Mouse (Mus musculus) intestine, postnatal 0 days (tissue): ENCODE results near the gene Hsd17b12. TPM values are rescaled to one million over a fixed set of nuclear protein-coding genes. Genes with fewer than 3 reads are reported as not detected.

Experiments used
- ATAC-seq: fragments of 200-750 bp; cut with Nextera tagmentation; 2 replicates; pipeline ENCODE4 v1.8.0; 2017; ENCODE audit warnings: mild to moderate bottlenecking, moderate TSS enrichment, moderate library complexity
- H3K27ac ChIP-seq: fragments of 300-500 bp; sonication (generic); 2 replicates; pipeline ENCODE4 v1.5.1; 2014; ENCODE audit warnings: mild to moderate bottlenecking, low read depth, low read length, moderate library complexity
- H3K27me3 ChIP-seq: fragments of 300-500 bp; sonication (generic); replicated peaks from 2 replicates; pipeline ENCODE4 v1.6.1; 2014; ENCODE audit warnings: low read length, mixed read lengths; ENCODE audit not compliant: control insufficient read depth, insufficient read depth
- H3K36me3 ChIP-seq: fragments of 300-500 bp; sonication (generic); 2 replicates; pipeline ENCODE4 v1.6.1; 2014; ENCODE audit warnings: mild to moderate bottlenecking, moderate library complexity; ENCODE audit not compliant: control insufficient read depth, insufficient read depth
- H3K4me1 ChIP-seq: fragments of 300-500 bp; sonication (generic); replicated peaks from 2 replicates; pipeline ENCODE4 v1.6.1; 2014; ENCODE audit warnings: antibody characterized with exemption, low read length, mixed read lengths; ENCODE audit not compliant: control insufficient read depth, insufficient read depth
- H3K4me2 ChIP-seq: fragments of 300-500 bp; sonication (generic); replicated peaks from 2 replicates; pipeline ENCODE4 v1.6.1; 2014; ENCODE audit warnings: low read depth, mild to moderate bottlenecking, moderate library complexity
- H3K4me3 ChIP-seq: fragments of 300-500 bp; sonication (generic); 2 replicates; pipeline ENCODE4 v1.5.1; 2014; ENCODE audit warnings: low read depth, low read length
- H3K9ac ChIP-seq: fragments of 300-500 bp; sonication (generic); 2 replicates; pipeline ENCODE4 v1.6.1; 2014; ENCODE audit warnings: mild to moderate bottlenecking, low read depth, low read length
- H3K9me3 ChIP-seq: fragments of 300-500 bp; sonication (generic); 2 replicates; pipeline ENCODE4 v1.6.1; 2016; ENCODE audit warnings: mixed run types; ENCODE audit not compliant: control insufficient read depth
- CTCF ChIP-seq: sonication (generic); IDR thresholded peaks from 2 replicates; pipeline ENCODE4 v1.5.1; 2016; ENCODE audit warnings: low read depth, mild to moderate bottlenecking, control low read depth, antibody characterized with exemption, moderate library complexity
- WGBS: fragments of 180-500 bp; shearing (Covaris S2); extraction: QIAGEN DNeasy Blood & Tissue Kit; methylation state at CpG from one replicate; pipeline ENCODE4 v1.1.7; 2014; 5-methylcytosine and 5-hydroxymethylcytosine counted together
- polyA plus RNA-seq: library from polyadenylated mRNA; unstranded; fragments of >200 nt; fragmentation: Nextera tagmentation; extraction: Ambion mirVana; gene quantifications from 2 replicates; pipeline ENCODE4 v1.2.1, GENCODE M21; 2015

Hsd17b12 gene
- polyA plus RNA-seq, 1 experiment from 2014 or later: 95.4 TPM

- no peak for ATAC-seq
- Histone ChIP-seq H3K4me3 (no peak overlapping the region), H3K4me1 (no peaks in the 10 kb centered on the region), H3K9ac (no peak overlapping the region), H3K4me2 (no peak overlapping the region), H3K36me3 (peaks cover 61% of the 10 kb centered on the region), H3K27me3 (no peaks in the 10 kb centered on the region), H3K27ac (no peak overlapping the region), H3K9me3 (no peaks in the 10 kb centered on the region)
- 1% methylated on average over 2 of the region's 2 CpGs for WGBS
- peak; percentile 96 for TF ChIP-seq CTCF
Observed at GRCm38 (mm10) chr2:94002331-94002730, 155.4 kb downstream of the Hsd17b12 start.

DNA sequence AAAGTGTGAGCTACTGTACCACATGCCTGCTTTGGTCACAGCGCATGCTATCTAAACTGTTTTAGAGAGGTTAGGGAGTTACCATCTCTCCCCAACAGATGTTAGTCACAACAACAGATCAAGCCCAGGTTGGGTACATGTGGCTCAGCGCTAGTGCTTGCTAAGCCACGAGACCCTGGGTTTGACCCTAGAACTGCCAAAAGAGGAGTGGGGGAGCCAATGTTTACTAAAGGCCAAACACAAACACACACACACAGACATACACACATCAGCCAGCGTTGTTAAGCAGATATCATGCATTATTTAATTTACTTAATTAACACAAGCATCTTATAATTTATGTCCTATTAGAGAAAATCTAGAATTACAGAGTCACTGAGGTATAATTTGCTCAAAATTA is 155.8 kb downstream of the Hsd17b12 start:
- no peaks in the 10 kb centered on the region for H3K4me1 ChIP-seq
- H3K4me3 ChIP-seq: no peak overlapping the region
- H3K9me3 ChIP-seq: no peaks in the 10 kb centered on the region
- H3K9ac ChIP-seq: no peak overlapping the region
- TF ChIP-seq CTCF: no peak
- H3K27ac ChIP-seq: no peak overlapping the region
- ATAC-seq: no peak
- WGBS: 72% methylated on average over 4 of the region's 4 CpGs
- H3K36me3 ChIP-seq: peaks cover 66% of the 10 kb centered on the region
- H3K27me3 ChIP-seq: no peaks in the 10 kb centered on the region
- H3K4me2 ChIP-seq: no peak overlapping the region

DNA sequence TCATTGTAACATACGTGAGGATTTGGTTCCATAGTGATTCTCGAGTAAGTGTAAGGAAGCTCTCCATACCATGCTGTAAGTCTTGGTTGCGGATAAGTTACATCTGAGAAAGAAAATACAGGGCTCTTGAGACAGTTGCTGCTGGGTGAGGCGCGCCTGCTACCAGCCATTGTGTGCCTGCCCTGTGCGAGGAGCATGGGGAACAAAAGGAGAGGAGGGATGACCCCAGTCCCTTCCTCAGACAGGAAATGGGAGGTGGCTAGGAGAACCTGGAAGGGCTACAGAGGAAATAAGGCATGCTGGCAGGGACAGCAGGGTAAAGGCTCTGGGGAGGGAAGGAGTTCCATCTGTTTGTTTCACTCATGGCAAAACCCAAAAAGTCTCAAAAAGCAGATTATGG is 156.4 kb downstream of the Hsd17b12 start:
- H3K4me2 ChIP-seq: no peak overlapping the region
- H3K36me3 ChIP-seq: peaks cover 65% of the 10 kb centered on the region
- WGBS: 84% methylated on average over 6 of the region's 6 CpGs
- H3K27me3 ChIP-seq: no peaks in the 10 kb centered on the region
- ATAC-seq: no peak
- no peak overlapping the region for H3K27ac ChIP-seq
- H3K4me1 ChIP-seq: no peaks in the 10 kb centered on the region
- TF ChIP-seq CTCF: no peak
- no peaks in the 10 kb centered on the region for H3K9me3 ChIP-seq
- no peak overlapping the region for H3K4me3 ChIP-seq
- no peak overlapping the region for H3K9ac ChIP-seq

DNA sequence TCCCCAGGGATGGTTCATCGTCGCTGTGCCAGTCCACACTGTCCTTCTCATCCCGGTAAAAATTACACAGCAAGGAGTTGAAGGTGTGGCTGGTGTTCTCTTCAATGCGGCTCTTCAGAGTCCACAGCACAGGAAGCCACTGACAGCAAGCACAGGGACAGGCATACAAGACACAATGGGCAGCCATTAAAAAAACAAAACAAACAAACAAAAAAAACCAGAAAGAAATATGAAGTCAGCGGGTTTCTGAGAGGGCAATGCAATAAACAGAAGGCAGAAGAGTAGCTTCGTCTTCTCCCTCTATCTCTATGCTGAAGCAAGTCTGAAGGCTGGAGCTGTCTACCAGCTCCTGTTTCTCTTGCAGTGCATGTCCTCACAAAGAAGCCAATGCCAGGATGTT is 161.5 kb downstream of the Hsd17b12 start, which contains the start of gene Gm27027:
Gm27027 (minus strand) TSS at position 101 of the 400 bp plus-strand sequence.
- no peak for TF ChIP-seq CTCF
- H3K27me3 ChIP-seq: no peaks in the 10 kb centered on the region
- ATAC-seq: no peak
- H3K4me2 ChIP-seq: no peak within 1 kb of the TSS
- no peak within 1 kb of the TSS for H3K4me3 ChIP-seq
- H3K9me3 ChIP-seq: no peaks in the 10 kb centered on the region
- no peaks in the 10 kb centered on the region for H3K4me1 ChIP-seq
- H3K9ac ChIP-seq: no peak within 1 kb of the TSS
- peaks cover 78% of the 10 kb centered on the region for H3K36me3 ChIP-seq
- 91% methylated on average over 6 of the region's 6 CpGs for WGBS
- H3K27ac ChIP-seq: no peak within 1 kb of the TSS

DNA sequence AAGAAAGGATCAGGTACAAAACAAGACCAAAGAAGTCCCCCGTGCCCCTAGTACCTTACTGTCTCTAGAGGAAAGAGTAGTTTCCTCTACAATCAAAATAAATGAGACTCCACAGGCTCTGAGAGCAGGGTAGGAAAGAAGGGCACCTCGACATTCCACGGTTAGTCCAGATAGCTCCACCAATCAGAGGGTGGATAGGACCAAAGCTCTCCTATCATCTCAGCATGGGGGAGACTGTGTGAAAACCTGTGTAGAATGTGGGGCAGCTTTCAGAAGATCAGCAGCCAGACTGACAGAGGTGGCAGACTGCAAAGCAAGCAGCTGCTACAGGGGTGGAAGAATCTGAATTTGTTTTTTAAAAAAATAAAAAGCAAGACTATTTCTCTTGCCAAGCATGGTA is 165.0 kb downstream of the Hsd17b12 start:
- Histone ChIP-seq H3K4me3 (no peak overlapping the region), H3K9ac (no peak overlapping the region), H3K4me2 (no peak overlapping the region), H3K27ac (no peak overlapping the region), H3K9me3 (no peaks in the 10 kb centered on the region), H3K36me3 (peaks cover 92% of the 10 kb centered on the region), H3K27me3 (no peaks in the 10 kb centered on the region), H3K4me1 (no peaks in the 10 kb centered on the region)
- no peak for ATAC-seq
- 62% methylated on average over 3 of the region's 3 CpGs for WGBS
- no peak for TF ChIP-seq CTCF

DNA sequence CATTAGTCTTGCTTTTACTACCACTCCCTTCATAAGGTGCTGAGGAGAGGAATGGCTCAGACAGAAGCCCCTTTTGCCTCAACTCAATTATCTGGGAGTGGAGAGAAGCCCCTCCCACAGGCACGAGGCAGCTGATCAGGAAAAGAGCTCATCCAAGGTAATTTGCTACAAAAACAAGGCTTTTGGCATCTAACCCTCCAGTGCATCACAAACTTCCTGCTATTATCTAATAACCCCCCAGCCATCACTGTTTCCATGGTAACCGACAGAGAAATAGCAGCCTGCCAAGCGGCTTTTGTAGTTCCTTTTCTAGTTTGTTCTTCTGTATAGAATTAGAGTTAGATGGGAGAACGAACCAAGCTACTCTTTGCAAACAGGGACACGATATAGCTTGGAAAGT is 165.5 kb downstream of the Hsd17b12 start:
- H3K4me3 ChIP-seq: no peak overlapping the region
- H3K4me2 ChIP-seq: no peak overlapping the region
- H3K27me3 ChIP-seq: no peaks in the 10 kb centered on the region
- H3K27ac ChIP-seq: no peak overlapping the region
- no peak for TF ChIP-seq CTCF
- no peaks in the 10 kb centered on the region for H3K9me3 ChIP-seq
- 64% methylated on average over 5 of the region's 5 CpGs for WGBS
- H3K36me3 ChIP-seq: peaks cover 92% of the 10 kb centered on the region
- H3K9ac ChIP-seq: no peak overlapping the region
- no peak for ATAC-seq
- no peaks in the 10 kb centered on the region for H3K4me1 ChIP-seq

DNA sequence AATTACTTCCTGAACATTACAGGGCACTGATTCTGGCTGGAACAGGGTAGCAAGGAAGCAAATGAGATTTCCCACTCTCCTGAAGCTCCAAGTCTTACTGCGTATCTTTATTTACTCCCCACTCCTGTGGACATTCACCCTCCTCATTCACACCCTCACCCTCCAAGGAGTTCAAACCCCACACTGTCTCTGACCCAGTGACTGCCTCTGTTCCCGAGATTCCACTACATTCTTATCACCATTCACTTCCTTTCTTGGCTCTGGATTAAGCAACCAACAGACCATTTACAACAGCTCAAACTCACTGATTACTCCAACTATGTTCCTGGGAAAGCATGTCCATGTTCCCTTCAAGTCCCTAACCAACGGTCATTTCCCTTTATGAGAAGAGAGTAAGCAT is 166.4 kb downstream of the Hsd17b12 start:
- no peaks in the 10 kb centered on the region for H3K4me1 ChIP-seq
- H3K4me2 ChIP-seq: no peak overlapping the region
- H3K4me3 ChIP-seq: no peak overlapping the region
- TF ChIP-seq CTCF: no peak
- no peak for ATAC-seq
- H3K36me3 ChIP-seq: peaks cover 92% of the 10 kb centered on the region
- no peaks in the 10 kb centered on the region for H3K27me3 ChIP-seq
- H3K9ac ChIP-seq: no peak overlapping the region
- H3K27ac ChIP-seq: no peak overlapping the region; the same call in 1 of the 2 replicates
- 53% methylated on average over 3 of the region's 3 CpGs for WGBS
- H3K9me3 ChIP-seq: no peaks in the 10 kb centered on the region
